Mouse (Mus musculus): ENCODE measurements at regions not wholly inside any gene's neighbourhood (a gene's known extent, or its start where the extent isn't known, plus 50 kb on each side); places are given as distances from the start of the nearest gene placed in this dataset.

- no peak for DNase-seq
Measured at GRCm38 (mm10) chr14:123219590-123219989, 235.8 kb upstream of the Tmtc4 start.

GRCm38 (mm10) chr14:123210241-123210640, 226.4 kb upstream of the Tmtc4 start:
- DNase-seq = no peak

DNA sequence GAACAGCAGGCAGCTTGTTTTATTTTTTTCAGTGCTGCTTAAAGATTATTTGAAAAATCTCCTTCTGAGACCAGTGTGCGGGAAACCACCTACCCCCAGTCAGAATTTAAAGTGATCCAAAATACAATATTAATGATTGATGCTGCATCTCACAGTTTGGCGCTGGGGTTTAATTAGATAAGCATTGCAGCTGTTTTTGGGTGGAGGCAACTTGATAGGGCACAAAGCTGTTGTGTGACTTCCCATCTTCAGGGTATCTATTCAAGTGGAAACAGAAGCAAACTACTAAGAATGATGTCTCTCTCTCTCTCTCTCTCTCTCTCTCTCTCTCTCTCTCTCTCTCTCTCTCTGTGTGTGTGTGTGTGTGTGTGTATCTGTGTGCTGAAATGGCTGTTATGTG, 219.0 kb upstream of the Tmtc4 start:
- no peak for DNase-seq

GRCm38 (mm10) chr14:123202313-123202712, 218.5 kb upstream of the Tmtc4 start:
- no peak for DNase-seq

GRCm38 (mm10) chr14:123201426-123202274, 217.8 kb upstream of the Tmtc4 start:
- DNase-seq = peak in 1 of 2 experiments; percentile 32

DNA sequence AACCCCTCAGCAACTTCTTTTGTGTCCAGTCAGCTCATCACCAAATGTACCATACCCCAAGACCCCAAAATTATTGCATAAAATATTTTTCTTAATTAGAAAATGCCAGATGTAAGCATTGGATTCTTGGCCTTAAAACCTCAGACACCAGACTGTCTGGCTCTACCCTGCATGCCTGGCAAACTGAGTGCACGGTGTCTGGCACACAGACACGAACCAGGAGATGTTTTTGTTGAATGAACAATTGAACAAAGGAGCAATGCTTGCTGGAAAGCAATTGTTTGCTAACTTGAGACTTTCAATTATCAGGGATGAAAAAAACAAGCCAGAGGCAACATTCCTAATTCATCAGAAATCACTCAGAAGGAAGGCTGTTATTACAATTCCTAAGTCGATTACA, 215.3 kb upstream of the Tmtc4 start:
- no peak for DNase-seq

- DNase-seq = no peak
Measured at GRCm38 (mm10) chr14:123192574-123192973, 208.7 kb upstream of the Tmtc4 start.

- DNase-seq = no peak
Measured at GRCm38 (mm10) chr14:123190729-123191128, 206.9 kb upstream of the Tmtc4 start.

DNA sequence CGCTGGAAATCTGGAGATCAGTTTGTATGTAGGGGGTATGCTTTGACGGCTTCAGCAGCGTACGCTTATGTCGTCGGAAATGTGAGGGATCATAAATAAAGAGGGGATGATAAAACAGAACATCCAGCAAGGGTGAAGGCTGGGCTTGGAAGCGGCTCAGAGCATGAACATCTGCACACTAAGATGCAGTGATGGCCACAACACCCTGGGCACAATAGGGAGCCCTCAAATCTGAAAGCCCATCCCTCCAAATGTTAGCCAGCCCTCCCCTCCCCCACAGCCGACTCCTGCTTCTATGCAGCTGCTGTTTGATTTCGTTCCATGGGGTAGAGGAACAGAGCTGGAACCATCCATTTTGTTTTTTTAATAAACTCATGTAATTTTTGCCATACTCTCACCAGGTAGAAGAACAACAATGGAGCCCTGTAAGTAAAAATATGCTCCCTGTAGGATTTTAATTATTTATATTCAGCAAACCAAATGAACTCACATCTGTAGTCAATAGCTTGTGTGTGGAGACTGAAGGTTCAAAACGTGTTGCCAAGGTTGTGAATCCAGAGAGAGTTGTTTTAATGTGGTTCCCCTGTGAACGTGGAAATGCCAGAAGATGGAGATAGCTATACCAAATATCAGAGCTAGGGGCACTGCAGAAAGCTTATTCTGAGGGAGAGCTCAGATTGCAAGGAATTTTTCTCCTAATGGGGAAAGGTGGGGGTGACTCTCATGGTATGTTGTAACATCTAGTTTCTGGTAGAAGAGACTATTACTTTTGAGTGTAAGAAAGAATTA, 203.6 kb upstream of the Tmtc4 start:
- DNase-seq = no peak

GRCm38 (mm10) chr14:123173183-123173582, 189.3 kb upstream of the Tmtc4 start:
- peak in 1 of 2 experiments; percentile 33 for DNase-seq

DNA sequence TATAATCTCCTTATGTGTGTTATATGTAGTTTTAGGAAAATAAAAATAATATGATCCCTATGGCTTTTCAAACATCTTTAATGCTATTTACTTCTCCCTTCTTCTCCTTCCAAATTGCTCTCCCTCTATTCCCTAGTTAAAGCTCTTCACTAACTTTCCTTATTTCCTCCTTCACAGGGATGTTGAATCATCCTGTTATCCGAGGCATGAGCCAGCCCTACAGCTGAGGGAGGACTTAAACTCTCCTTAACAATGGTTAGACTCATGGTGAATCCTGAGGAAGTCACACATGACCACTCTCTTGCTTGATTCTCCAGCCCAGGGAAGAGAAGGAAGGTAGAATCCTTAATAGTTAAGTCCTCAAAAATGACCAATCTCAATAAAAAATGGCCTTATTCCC, 188.0 kb upstream of the Tmtc4 start:
- DNase-seq = no peak

DNA sequence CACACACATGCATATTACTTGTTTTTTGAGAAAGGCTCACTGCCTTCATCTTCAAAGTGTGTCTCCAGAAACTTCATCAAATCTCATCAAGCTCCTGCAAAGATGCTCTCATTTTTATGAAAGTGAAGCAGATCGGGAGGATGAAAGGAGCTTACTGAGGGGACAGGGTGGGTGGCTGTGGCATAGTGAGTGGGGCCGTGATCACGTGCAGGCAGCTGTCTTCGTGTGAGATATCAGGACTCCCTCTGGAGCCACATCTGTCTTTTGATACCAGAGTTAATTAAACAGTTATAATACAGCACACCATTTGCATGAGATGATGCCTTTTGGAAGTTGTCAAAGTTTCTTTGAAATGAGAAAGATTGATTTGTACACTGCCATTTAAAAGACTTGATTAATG, 180.0 kb upstream of the Tmtc4 start:
- no peak for DNase-seq

DNA sequence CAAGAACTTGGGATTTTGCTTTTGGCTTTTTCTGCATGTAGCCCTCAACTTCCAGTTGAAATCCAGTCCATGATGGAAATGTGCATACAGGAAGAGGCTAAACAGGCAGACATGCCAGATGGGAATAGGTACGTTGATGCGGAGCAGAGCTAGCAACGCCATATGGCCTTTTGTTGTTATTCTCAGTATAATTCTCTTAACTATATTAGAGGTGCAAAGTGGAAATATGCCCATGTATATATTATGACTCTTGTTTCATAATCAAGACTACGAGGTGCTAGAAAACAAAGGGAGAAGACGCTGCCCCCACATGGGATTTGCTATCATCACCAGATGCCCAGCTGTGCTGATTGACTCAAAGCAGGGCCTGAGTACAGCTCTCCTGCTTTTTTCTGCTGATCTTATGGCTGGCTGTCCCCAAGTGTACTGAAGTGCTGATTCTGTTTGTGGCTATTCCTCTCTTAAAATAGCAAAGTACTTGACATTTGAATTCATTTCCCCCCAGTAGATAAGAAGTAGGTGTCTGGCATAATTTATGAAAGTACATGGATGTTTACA, 159.7 kb upstream of the Tmtc4 start:
- no peak for DNase-seq

- DNase-seq = no peak
Measured at GRCm38 (mm10) chr14:123138743-123139705, 155.2 kb upstream of the Tmtc4 start.

DNA sequence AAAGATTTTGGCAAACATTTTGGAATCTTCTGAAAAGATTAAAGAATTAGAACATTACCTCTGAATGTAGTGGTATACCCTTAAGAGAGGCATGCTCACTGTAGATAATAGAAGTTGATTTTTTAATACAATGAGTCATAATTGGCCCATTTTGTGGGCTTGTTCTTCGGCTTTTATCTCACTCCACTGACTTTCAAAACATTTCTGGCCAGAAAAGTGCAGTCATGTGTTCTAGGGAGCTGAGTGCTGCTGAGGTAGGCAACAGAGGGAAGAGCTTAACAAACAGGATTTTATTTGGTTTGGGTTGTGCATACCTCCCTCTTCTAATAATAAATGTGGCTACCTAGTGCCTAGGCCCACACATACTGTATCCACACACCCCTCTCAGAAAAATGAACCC, 150.1 kb upstream of the Tmtc4 start:
- DNase-seq = no peak

DNA sequence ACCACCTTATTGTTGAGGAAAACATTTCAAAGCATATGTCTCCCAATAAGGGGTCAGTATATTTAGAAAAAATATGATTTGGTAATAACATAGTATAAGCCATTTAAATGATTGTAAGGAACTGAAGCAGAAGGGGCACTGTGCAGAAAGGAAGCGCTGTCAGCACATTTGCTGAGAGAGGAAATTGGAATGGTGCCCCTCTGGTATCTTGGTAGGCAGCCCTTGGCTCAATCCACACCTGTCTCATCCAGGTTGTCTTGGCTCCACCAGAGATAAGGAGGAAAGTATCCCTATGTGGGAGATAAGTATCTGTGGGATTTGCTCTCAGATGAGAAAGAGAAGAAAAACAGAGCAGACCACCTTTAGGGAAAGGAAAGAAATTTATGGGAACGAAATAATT, 136.5 kb upstream of the Tmtc4 start:
- no peak for DNase-seq

DNA sequence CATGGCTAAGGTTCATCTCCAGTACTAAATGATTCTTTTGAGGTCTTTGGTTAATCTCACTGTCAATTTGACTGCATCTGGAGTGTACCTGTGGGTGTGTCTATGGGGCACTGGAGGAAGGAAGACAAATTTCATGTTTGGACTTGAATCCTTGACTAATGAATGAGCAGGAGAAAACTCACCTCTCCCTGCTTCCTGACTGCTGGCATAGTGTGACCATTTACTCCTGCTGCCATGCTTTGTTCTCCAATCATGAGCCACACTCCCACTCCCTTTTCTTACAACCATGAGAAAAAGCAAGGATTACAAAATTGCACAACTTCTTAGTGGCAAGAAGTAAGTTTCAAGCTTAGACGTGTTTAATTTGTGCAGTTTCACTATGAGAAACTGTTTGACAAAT, 132.5 kb upstream of the Tmtc4 start:
- no peak for DNase-seq

GRCm38 (mm10) chr14:123110533-123110932, 126.7 kb upstream of the Tmtc4 start:
- no peak for DNase-seq

DNA sequence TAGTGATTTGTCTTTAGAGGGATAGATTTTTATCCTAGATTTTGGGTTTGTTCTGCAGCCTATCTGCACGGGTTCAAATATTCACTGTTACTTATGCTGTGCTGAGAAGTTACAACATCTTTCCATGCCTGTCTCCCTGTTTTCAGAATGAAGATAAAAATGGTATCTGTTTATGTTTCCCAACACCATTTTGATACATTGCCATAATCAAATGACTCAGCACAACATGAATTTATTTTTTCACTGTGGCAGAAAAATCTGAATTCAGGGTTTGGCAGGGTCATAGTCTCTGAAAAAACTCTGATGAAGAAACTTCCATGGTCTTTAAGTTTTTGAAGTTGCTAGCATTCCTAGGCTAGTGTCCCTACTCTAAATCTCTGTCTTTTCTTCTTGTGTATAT, 116.5 kb upstream of the Tmtc4 start:
- no peak for DNase-seq

DNA sequence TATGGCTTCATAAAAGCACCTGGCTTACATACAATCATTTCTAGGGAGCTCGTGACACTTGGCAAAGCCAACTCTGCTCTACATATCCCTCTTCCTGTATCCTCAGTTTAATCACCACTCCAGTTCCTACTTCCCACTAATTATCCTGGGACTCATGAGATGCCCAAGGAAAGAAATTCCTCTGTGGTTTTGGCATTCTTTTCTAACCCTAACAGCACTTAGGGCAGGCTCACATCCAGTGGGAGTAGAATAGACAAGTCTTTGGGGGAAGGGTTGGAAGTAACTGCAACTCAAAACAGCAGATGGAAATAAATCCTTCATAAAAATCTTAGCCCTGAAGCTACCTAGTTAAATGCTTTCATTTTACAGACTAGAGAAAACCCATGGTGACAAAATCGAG, 112.3 kb upstream of the Tmtc4 start:
- no peak for DNase-seq

DNA sequence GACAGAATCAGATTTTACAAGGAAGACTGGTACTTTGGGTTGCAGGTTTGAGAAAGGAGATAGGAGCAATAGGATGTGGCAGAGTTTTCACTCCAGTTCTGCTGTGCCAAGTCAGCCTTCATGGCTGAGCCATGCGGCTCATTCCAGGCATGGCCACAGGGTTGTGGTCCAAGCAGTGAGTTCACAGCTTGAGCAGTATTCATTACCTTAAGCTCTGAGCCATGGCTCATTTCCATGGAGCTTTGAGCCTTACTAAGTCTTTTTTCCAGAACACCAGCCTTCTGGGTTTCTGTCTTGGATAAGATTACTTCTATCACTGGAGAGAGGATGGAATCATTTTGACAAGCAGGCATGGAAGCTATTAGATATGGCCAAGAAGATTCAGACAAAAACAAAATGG, 98.2 kb upstream of the Tmtc4 start:
- DNase-seq = no peak

GRCm38 (mm10) chr14:123081016-123081714, 97.3 kb upstream of the Tmtc4 start:
- DNase-seq = no peak

Measured in kidney, postnatal 25 days (tissue).